Mouse (Mus musculus) embryonic facial prominence, embryonic 12.5 days (tissue): Measurements from ENCODE around the gene Ube2f. TPM values are rescaled to one million over a fixed set of nuclear protein-coding genes. Genes with fewer than 3 reads are reported as not detected.

Source experiments
- ATAC-seq: fragments of 200-750 bp; cut with Nextera tagmentation; 2 replicates; pipeline ENCODE4 v1.8.0; 2017; ENCODE audit not compliant: insufficient number of reproducible peaks, insufficient read depth, low FRiP score, low TSS enrichment
- H3K27ac ChIP-seq: fragments of 300-500 bp; sonication (generic); 2 replicates; pipeline ENCODE4 v1.5.1; 2016; ENCODE audit warnings: mild to moderate bottlenecking
- H3K27me3 ChIP-seq: fragments of 300-500 bp; sonication (generic); 2 replicates; pipeline ENCODE4 v1.6.1; 2016; ENCODE audit warnings: mild to moderate bottlenecking, moderate library complexity
- H3K36me3 ChIP-seq: fragments of 300-500 bp; sonication (generic); 2 replicates; pipeline ENCODE4 v1.6.1; 2016; ENCODE audit warnings: mild to moderate bottlenecking
- H3K4me1 ChIP-seq: fragments of 300-500 bp; sonication (generic); 2 replicates; pipeline ENCODE4 v1.6.1; 2016
- H3K4me2 ChIP-seq: fragments of 300-500 bp; sonication (generic); replicated peaks from 2 replicates; pipeline ENCODE4 v1.6.1; 2016; ENCODE audit warnings: mild to moderate bottlenecking, moderate library complexity
- H3K4me3 ChIP-seq: fragments of 300-500 bp; sonication (generic); 2 replicates; pipeline ENCODE4 v1.5.1; 2016; ENCODE audit warnings: mild to moderate bottlenecking
- H3K9ac ChIP-seq: fragments of 300-500 bp; sonication (generic); 2 replicates; pipeline ENCODE4 v1.6.1; 2016; ENCODE audit warnings: mild to moderate bottlenecking, moderate library complexity
- H3K9me3 ChIP-seq: fragments of 300-500 bp; sonication (generic); 2 replicates; pipeline ENCODE4 v1.6.1; 2016; ENCODE audit warnings: mild to moderate bottlenecking, moderate library complexity
- WGBS: fragments of 180-500 bp; shearing (Covaris S2); methylation state at CpG from one replicate; pipeline ENCODE4 v1.1.7; 2016; 5-methylcytosine and 5-hydroxymethylcytosine counted together
- polyA plus RNA-seq: library from polyadenylated mRNA; unstranded; fragments of >200 nt; fragmentation: Nextera tagmentation; extraction: Ambion mirVana; gene quantifications from 2 replicates; pipeline ENCODE4 v1.2.1, GENCODE M21; 2016

Gene Ube2f
- polyA plus RNA-seq, 1 experiment from 2014 or later = 72.4 TPM

GRCm38 (mm10) chr1:91299707-91300426 is 49.8 kb downstream of the Ube2f start:
- no peak for ATAC-seq
- H3K4me3 ChIP-seq = no peak overlapping the region
- no peak overlapping the region for H3K27ac ChIP-seq
- no peaks in the 10 kb centered on the region for H3K9me3 ChIP-seq
- WGBS = 76% methylated on average over 5 of the region's 5 CpGs
- H3K9ac ChIP-seq = no peak overlapping the region
- peaks cover 5% of the 10 kb centered on the region; the same call in 1 of the 2 replicates for H3K36me3 ChIP-seq
- H3K27me3 ChIP-seq = no peaks in the 10 kb centered on the region
- H3K4me2 ChIP-seq = no peak overlapping the region
- H3K4me1 ChIP-seq = 0 out of 2 replicates have a peak, but pooled peaks cover 3% of the 10 kb centered on the region

DNA sequence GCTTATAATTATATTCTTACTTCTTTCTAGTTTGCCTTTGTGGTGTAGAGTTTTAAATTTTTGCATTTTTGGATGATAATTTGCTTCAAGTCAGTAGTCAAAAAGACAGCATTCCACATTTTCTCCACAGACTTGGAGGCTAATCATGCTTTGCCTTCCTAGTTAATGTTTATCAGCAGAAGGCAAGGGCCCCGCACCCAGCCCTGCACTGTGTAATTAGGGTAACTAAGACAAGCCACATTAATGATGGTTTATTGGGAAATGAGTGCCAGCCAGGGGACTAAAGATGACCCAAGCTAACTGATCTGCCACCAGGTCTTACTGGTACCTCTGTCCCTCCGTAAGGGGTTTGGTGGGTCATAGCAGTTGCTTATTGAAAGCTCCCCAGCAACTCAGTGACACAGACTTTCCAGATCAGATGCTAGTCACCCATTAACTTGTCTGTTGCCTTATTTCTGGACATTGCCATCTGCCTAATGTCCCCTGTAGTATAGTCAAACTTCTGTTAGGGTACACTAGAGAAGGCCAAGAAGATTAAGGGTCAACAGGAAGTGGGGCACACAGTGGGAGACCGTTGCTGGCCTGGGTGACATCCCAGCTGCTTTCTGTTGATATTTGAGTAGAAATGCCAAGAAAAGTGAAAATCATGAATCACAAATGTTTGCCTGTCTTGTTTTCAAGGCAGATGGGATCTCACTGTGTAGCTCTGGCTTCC is 51.3 kb downstream of the Ube2f start:
- 0 out of 2 replicates have a peak, but pooled peaks cover 3% of the 10 kb centered on the region for H3K4me1 ChIP-seq
- no peak overlapping the region for H3K9ac ChIP-seq
- no peak overlapping the region for H3K4me3 ChIP-seq
- no peak overlapping the region for H3K27ac ChIP-seq
- H3K27me3 ChIP-seq = no peaks in the 10 kb centered on the region
- no peak overlapping the region for H3K4me2 ChIP-seq
- no peaks in the 10 kb centered on the region for H3K9me3 ChIP-seq
- peaks cover 18% of the 10 kb centered on the region for H3K36me3 ChIP-seq
- ATAC-seq = no peak
- 84% methylated on average over 3 of the region's 3 CpGs for WGBS

GRCm38 (mm10) chr1:91302021-91302420 is 51.9 kb downstream of the Ube2f start:
- no peak overlapping the region for H3K4me3 ChIP-seq
- no peaks in the 10 kb centered on the region for H3K9me3 ChIP-seq
- 0 out of 2 replicates have a peak, but pooled peaks cover 3% of the 10 kb centered on the region for H3K4me1 ChIP-seq
- no peak overlapping the region for H3K4me2 ChIP-seq
- ATAC-seq = no peak
- H3K27ac ChIP-seq = no peak overlapping the region
- 84% methylated on average over 3 of the region's 3 CpGs for WGBS
- no peak overlapping the region for H3K9ac ChIP-seq
- H3K36me3 ChIP-seq = peaks cover 21% of the 10 kb centered on the region
- no peaks in the 10 kb centered on the region for H3K27me3 ChIP-seq

DNA sequence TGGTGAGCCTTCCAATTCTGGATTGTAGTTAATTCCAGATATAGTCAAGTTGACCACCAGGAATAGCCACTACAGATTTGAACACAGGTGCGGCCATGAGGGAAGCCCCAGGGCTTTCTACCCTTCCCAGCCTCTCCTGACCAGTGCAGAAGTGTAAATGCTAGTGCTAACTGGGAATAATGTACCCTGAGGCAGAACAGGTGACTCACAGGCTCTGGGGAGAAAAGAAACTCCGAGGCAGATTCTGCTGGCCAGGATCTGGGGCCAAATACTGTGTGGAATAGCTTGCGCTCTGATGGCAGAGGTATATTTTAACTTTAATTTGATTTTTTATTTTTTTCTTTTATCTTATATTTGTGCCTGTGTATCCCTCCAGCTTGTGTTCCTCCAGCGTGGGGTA is 54.5 kb downstream of the Ube2f start:
- no peak overlapping the region for H3K27ac ChIP-seq
- no peak overlapping the region for H3K9ac ChIP-seq
- no peaks in the 10 kb centered on the region for H3K27me3 ChIP-seq
- H3K36me3 ChIP-seq = peaks cover 39% of the 10 kb centered on the region
- no peak overlapping the region for H3K4me3 ChIP-seq
- no peaks in the 10 kb centered on the region for H3K4me1 ChIP-seq
- ATAC-seq = no peak
- H3K9me3 ChIP-seq = no peaks in the 10 kb centered on the region
- WGBS = 82% methylated on average over 4 of the region's 4 CpGs
- no peak overlapping the region for H3K4me2 ChIP-seq

GRCm38 (mm10) chr1:91309366-91310085 is 59.4 kb downstream of the Ube2f start:
- peaks cover 48% of the 10 kb centered on the region for H3K36me3 ChIP-seq
- 93% methylated on average over 13 of the region's 13 CpGs for WGBS
- no peak for ATAC-seq
- 0 out of 2 replicates have a peak, but pooled peaks cover 2% of the 10 kb centered on the region for H3K4me1 ChIP-seq
- H3K9me3 ChIP-seq = no peaks in the 10 kb centered on the region
- no peak overlapping the region for H3K4me3 ChIP-seq
- no peak overlapping the region for H3K27ac ChIP-seq
- no peak overlapping the region for H3K9ac ChIP-seq
- H3K4me2 ChIP-seq = no peak overlapping the region
- H3K27me3 ChIP-seq = no peaks in the 10 kb centered on the region

GRCm38 (mm10) chr1:91312273-91312672 is 62.2 kb downstream of the Ube2f start:
- 0 out of 2 replicates have a peak, but pooled peaks cover 2% of the 10 kb centered on the region for H3K4me1 ChIP-seq
- H3K9ac ChIP-seq = no peak overlapping the region
- no peak overlapping the region for H3K4me3 ChIP-seq
- ATAC-seq = no peak
- WGBS = 90% methylated on average over 4 of the region's 4 CpGs
- no peaks in the 10 kb centered on the region for H3K9me3 ChIP-seq
- H3K27me3 ChIP-seq = no peaks in the 10 kb centered on the region
- no peak overlapping the region for H3K27ac ChIP-seq
- no peak overlapping the region for H3K4me2 ChIP-seq
- peaks cover 29% of the 10 kb centered on the region for H3K36me3 ChIP-seq

GRCm38 (mm10) chr1:91313251-91313650 is 63.1 kb downstream of the Ube2f start:
- Histone ChIP-seq H3K4me2 (no peak overlapping the region), H3K27ac (peak overlapping the region; percentile 20; the same call in 1 of the 2 replicates), H3K9me3 (no peaks in the 10 kb centered on the region), H3K36me3 (peaks cover 27% of the 10 kb centered on the region), H3K4me3 (no peak overlapping the region), H3K27me3 (no peaks in the 10 kb centered on the region), H3K4me1 (0 out of 2 replicates have a peak, but pooled peaks cover 2% of the 10 kb centered on the region), H3K9ac (no peak overlapping the region)
- ATAC-seq = no peak
- WGBS = 31% methylated on average over 5 of the region's 5 CpGs

GRCm38 (mm10) chr1:91317656-91318055 is 67.6 kb downstream of the Ube2f start:
- Histone ChIP-seq H3K4me1 (0 out of 2 replicates have a peak, but pooled peaks cover 2% of the 10 kb centered on the region), H3K36me3 (no peaks in the 10 kb centered on the region), H3K4me2 (no peak overlapping the region), H3K4me3 (no peak overlapping the region), H3K27me3 (no peaks in the 10 kb centered on the region), H3K27ac (no peak overlapping the region), H3K9me3 (no peaks in the 10 kb centered on the region), H3K9ac (no peak overlapping the region)
- 78% methylated on average over 6 of the region's 6 CpGs for WGBS
- no peak for ATAC-seq

DNA sequence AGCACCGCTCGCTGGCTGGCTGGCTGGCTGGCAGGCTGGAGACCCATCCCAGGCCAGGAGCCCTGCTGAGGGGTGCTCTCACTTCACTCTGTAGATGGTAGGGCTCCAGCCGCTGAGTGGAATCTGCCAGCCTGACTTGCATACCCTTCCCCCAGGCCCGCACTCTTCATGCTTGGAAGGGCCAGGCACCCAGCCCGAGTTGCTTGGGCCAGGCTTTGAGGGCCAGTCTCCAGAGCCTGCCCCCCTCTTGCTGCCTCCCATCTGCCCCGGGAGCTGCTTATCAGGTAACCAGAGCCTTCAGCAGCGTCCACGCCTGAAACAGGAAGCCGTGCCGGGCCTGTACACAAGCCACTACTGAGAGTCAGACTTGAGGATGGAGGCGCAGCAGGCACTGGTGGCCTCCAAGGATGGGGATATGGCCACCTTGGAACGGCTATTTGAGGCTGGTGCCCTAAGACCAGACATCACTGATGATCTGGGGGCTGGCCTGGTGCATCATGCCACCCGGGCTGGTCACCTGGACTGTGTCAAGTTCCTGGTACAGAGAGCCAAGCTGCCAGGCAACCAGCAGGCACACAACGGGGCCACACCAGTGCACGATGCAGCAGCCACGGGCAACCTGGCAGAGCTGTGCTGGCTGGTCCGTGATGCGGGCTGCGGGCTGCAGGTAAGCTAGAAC is 71.8 kb downstream of the Ube2f start, which contains the start of gene Espnl:
Espnl (plus strand) TSS at position 316 of the 679 bp plus-strand sequence.
- Histone ChIP-seq H3K4me3 (no peak within 1 kb of the TSS), H3K9me3 (no peaks in the 10 kb centered on the region), H3K36me3 (no peaks in the 10 kb centered on the region), H3K9ac (no peak within 1 kb of the TSS), H3K4me2 (no peak within 1 kb of the TSS), H3K27ac (no peak within 1 kb of the TSS), H3K27me3 (no peaks in the 10 kb centered on the region; the same call in 1 of the 2 replicates), H3K4me1 (no peaks in the 10 kb centered on the region)
- WGBS = 69% methylated on average over 19 of the region's 19 CpGs
- no peak for ATAC-seq

- Histone ChIP-seq H3K4me2 (no peak overlapping the region), H3K4me1 (no peaks in the 10 kb centered on the region), H3K4me3 (no peak overlapping the region), H3K9me3 (no peaks in the 10 kb centered on the region), H3K9ac (no peak overlapping the region), H3K36me3 (no peaks in the 10 kb centered on the region), H3K27me3 (no peaks in the 10 kb centered on the region; the same call in 1 of the 2 replicates), H3K27ac (no peak overlapping the region)
- 51% methylated on average over 2 of the region's 2 CpGs for WGBS
- ATAC-seq = no peak
Observed at GRCm38 (mm10) chr1:91324646-91325045, 74.5 kb downstream of the Ube2f start.

GRCm38 (mm10) chr1:91325488-91326042 is 75.5 kb downstream of the Ube2f start:
- Histone ChIP-seq H3K9ac (no peak overlapping the region), H3K36me3 (no peaks in the 10 kb centered on the region), H3K9me3 (no peaks in the 10 kb centered on the region), H3K4me2 (no peak overlapping the region), H3K27me3 (no peaks in the 10 kb centered on the region; the same call in 1 of the 2 replicates), H3K4me1 (no peaks in the 10 kb centered on the region), H3K27ac (no peak overlapping the region), H3K4me3 (no peak overlapping the region)
- ATAC-seq = no peak
- WGBS = 69% methylated on average over 4 of the region's 4 CpGs
